Comparison of ENCODE assay signal across 7 mouse cellular contexts in the genomic region with DNA sequence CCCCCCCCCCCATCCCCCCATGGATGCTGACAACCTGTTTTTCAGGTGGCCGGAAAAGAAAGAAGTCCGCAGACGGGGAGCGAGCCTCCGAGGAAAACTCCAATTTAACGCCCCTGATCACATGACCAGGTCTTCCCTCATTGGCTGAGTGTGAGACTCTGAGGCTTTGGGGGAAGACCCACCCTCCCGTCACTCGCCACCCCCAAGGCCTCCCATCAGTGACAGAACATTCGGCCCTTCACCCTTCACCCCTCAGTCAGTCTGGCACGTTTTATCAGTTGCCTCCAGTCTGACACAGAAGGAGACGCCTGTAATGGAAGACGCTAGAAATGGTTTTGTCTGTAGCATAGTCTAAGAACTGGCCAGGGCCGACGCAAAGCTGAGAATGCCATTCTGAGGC. TPM values are rescaled to one million over a fixed set of nuclear protein-coding genes. Genes with fewer than 3 reads are reported as not detected.
DNase-seq lines count a peak whose midpoint lies in the region; ATAC-seq lines count a peak whose summit lies in the region.

No protein-coding gene starts in this region.

- DNase-seq in R1 (ENCODE audit: low read depth, low spot score) = peak; percentile 37
- peak; percentile 22 for DNase-seq in embryo, embryonic 9.5 days (ENCODE audit: extremely low spot score)
- no peak for DNase-seq in cerebellum, adult 11 months
- DNase-seq in urinary bladder, postnatal 36 days (ENCODE audit: low spot score in 2 of 2) = no peak

- peaks cover 4% of the 10 kb centered on the region; the same call in 1 of the 2 replicates for H3K27me3 ChIP-seq in hindbrain, embryonic 16.5 days (replicated peaks; ENCODE audit: control insufficient read depth, insufficient read depth, low read length)
- H3K27me3 ChIP-seq in midbrain, embryonic 12.5 days = peaks cover 16% of the 10 kb centered on the region

- peaks cover 10% of the 10 kb centered on the region for H3K36me3 ChIP-seq in hindbrain, embryonic 16.5 days (ENCODE audit: control insufficient read depth, insufficient read depth, low read length)
- H3K36me3 ChIP-seq in midbrain, embryonic 12.5 days = peaks cover 13% of the 10 kb centered on the region

- no peak overlapping the region for H3K9ac ChIP-seq in hindbrain, embryonic 16.5 days (ENCODE audit: low read depth, low read length)
- H3K9ac ChIP-seq in midbrain, embryonic 12.5 days (replicated peaks) = no peak overlapping the region; the same call in 1 of the 2 replicates

- no peaks in the 10 kb centered on the region for H3K9me3 ChIP-seq in hindbrain, embryonic 16.5 days (ENCODE audit: control insufficient read depth, low read length)
- H3K9me3 ChIP-seq in midbrain, embryonic 12.5 days = no peaks in the 10 kb centered on the region

- no peaks in the 10 kb centered on the region; the same call in 1 of the 2 replicates for H3K4me1 ChIP-seq in hindbrain, embryonic 16.5 days (ENCODE audit: control insufficient read depth, insufficient read depth, low read depth, low read length)
- peaks cover 9% of the 10 kb centered on the region for H3K4me1 ChIP-seq in midbrain, embryonic 12.5 days

- peak overlapping the region; percentile 47 for H3K4me2 ChIP-seq in hindbrain, embryonic 16.5 days (ENCODE audit: low read length)
- peak overlapping the region; percentile 64 for H3K4me2 ChIP-seq in midbrain, embryonic 12.5 days (replicated peaks)

- no peak overlapping the region for H3K27ac ChIP-seq in hindbrain, embryonic 16.5 days (ENCODE audit: low read depth, low read length)
- H3K27ac ChIP-seq in midbrain, embryonic 12.5 days (replicated peaks) = no peak overlapping the region

- ATAC-seq in hindbrain, embryonic 16.5 days = 0 out of 2 replicates have a peak, but pooled peaks have one; percentile 25
- peak; percentile 49; the same call in 1 of the 2 replicates for ATAC-seq in midbrain, embryonic 12.5 days (ENCODE audit: low FRiP score, low read depth)
- ATAC-seq in activated CD4-positive, CD25-positive, alpha-beta regulatory T cell, adult 4 months = no peak

- WGBS in hindbrain, embryonic 16.5 days = 19% methylated on average over 14 of the region's 14 CpGs
- 13% methylated on average over 14 of the region's 14 CpGs for WGBS in midbrain, embryonic 12.5 days

- peak overlapping the region; percentile 1; the same call in 1 of the 2 replicates for H3K4me3 ChIP-seq in hindbrain, embryonic 16.5 days (ENCODE audit: low read length)
- H3K4me3 ChIP-seq in midbrain, embryonic 12.5 days = peak overlapping the region; percentile 32

RNA-seq across cellular contexts. Expression of a gene that starts 29.5 kb away (rescaled TPM):
- polyA plus RNA-seq in hindbrain, embryonic 16.5 days (2015; fragmentation: Nextera tagmentation; extraction: Ambion mirVana) = 124 and 140 TPM in 2 replicates
- polyA plus RNA-seq in midbrain, embryonic 12.5 days (2016; fragmentation: Nextera tagmentation; extraction: Ambion mirVana) = 55.1 and 56.2 TPM in 2 replicates
- polyA plus RNA-seq in activated CD4-positive, CD25-positive, alpha-beta regulatory T cell, adult 4 months (2017; shearing (Covaris generic)) = 10 to 100 TPM; 37.1 to 54.8 TPM

RNA-seq across cellular contexts. Expression of a gene that starts 54.7 kb away (rescaled TPM):
- 3.9 and 4.2 TPM in 2 replicates for polyA plus RNA-seq in hindbrain, embryonic 16.5 days (2015; fragmentation: Nextera tagmentation; extraction: Ambion mirVana)
- polyA plus RNA-seq in midbrain, embryonic 12.5 days (2016; fragmentation: Nextera tagmentation; extraction: Ambion mirVana) = 0.36 and 0.59 TPM in 2 replicates
- polyA plus RNA-seq in activated CD4-positive, CD25-positive, alpha-beta regulatory T cell, adult 4 months (2017; shearing (Covaris generic)) = not detected

Comparison
In these comparisons a context has a peak if more than half of its experiments do, and no peak if none do; other contexts are left out.
1. DNase-seq: peak in R1 (single experiment) and embryo, embryonic 9.5 days (single experiment); none in cerebellum, adult 11 months (single experiment) and urinary bladder, postnatal 36 days (0 of 2).